Mouse (Mus musculus) embryonic stem cell, embryonic (primary cell): Measurements from ENCODE around the gene Rad54l.

Experiments used
- CTCF ChIA-PET, 4 experiments: fragments of 300-600 bp in 2 of 4; fragments of 350-600 bp in 2 of 4; sonication (Branson Sonifier 250); formaldehyde crosslinking; loops; one replicate each; lab custom pipeline; 2022; ENCODE audit warnings: inconsistent platforms in 2 of 4; lab: Charles Lee
- POLR2A ChIA-PET, 4 experiments: fragments of 300-600 bp in 2 of 4; fragments of 350-600 bp in 2 of 4; sonication (Branson Sonifier 250); formaldehyde crosslinking; loops; one replicate each; lab custom pipeline; 2022; ENCODE audit warnings: antibody characterized with exemption in 4 of 4, inconsistent platforms in 1 of 4; lab: Charles Lee

Rad54l gene

DNA sequence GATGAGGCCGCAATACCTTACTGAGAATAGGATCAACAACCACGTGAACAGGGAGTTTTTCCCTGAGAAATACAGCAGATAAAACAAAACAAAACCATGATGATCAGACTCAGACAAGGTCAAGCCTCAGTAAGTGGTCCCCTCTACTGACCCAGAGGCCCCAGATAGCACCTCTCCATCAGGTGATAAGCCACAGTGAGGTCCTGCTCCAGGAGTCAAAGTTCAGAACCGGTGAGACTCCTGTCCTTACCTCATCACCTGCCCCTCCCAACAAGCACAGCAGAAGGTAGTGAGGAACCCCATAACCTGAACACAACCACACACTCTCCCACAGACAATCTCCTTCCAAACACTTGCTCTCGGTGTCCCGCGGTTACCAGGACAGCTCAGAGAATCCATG, 12.8 kb downstream of the Rad54l start:
- POLR2A ChIA-PET: interaction anchor here in 3 of 4 experiments (0.5 to 1.6 kb wide), 5 partner anchors 9 to 57 kb away, joined by 3 to 6 read pairs (median 4); partner anchors contain the start of genes Nsun4 (in 1 of the 3), Pomgnt1 (in 1 of the 3) and Rad54l (in 1 of the 3)

DNA sequence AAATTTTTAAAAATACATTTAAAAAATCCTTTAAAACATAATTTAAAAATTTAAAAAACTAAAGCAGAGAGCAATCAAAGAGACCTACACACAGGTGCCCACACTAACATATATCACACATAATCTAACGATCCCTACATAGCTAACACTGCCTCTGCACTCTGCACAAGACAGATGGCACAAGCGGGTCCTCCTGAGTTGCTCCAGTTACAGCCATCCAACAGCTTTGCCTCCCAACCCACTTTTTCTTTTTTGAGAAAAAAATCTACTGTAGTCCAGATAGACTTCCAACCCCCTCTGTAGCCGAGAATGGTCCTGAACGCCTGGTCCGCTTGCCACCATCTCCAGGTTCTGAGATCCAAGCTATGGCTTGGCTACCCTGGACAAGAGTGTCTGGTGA, 18.2 kb downstream of the Rad54l start:
- POLR2A ChIA-PET: interaction anchor here in 2 of 4 experiments (1.8 to 4.0 kb wide), 5 partner anchors 17 to 26 kb away, joined by 5 to 26 read pairs (median 10); partner anchors contain the start of genes Pomgnt1 (in 1 of the 2) and Rad54l (in 1 of the 2)
- CTCF ChIA-PET: interaction anchor here in 1 of 4 experiments (0.7 kb wide), 1 partner anchor 71 kb away, joined by 3 read pairs; no protein-coding TSS in a partner anchor

More for the DNA sequence above, 12.8 kb downstream of the Rad54l start:
- CTCF ChIA-PET: no interaction called here

DNA sequence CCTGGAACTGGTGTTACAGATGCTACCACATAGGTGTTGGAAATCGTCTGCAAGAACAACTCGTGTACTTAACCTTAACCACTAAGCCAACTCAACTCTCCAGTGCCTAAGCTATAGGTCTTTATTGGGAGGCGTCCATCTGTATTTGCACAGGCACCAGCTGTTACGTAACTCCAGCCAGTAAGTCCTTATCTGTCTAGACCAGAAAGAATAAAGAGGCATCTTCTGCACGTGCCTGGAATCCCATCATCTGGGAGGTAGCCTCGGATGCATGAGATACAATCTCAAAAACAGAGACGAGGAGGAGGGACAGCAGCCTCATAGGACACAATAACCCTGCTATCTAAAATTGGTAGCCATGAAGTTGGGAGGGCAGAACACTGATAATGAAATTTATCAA, 22.5 kb downstream of the Rad54l start:
- CTCF ChIA-PET: no interaction called here
- POLR2A ChIA-PET: interaction anchor here in 3 of 4 experiments (0.8 to 3.6 kb wide), 11 partner anchors 9 to 49 kb away, joined by 3 to 14 read pairs (median 4); partner anchors contain the start of genes Lrrc41 (in 3 of the 3), Uqcrh (in 3 of the 3), Nsun4 (in 1 of the 3) and Pomgnt1 (in 1 of the 3)

DNA sequence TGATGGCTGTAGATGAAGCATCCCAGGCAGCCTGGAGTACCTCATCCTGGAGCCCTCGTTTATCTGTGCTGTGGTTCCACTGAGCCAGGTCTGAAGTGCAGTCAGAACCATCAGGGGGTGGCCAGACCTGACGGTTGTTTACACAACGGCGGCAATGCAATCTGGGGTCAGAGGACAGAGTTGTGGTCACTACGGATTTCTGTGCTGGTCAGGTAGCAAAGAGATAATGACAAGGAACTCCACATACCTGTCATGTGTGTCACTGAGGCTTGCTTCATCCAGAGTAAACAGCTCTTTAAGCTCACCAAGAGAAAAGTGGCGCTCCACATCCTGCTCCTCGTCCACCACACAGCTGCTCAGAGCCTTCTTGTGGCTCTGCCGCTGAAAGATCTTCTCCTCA, 26.3 kb downstream of the Rad54l start:
- POLR2A ChIA-PET: interaction anchor here in 2 of 4 experiments (1.7 to 3.3 kb wide), 3 partner anchors 8 to 22 kb away, joined by 4 to 20 read pairs (median 8); partner anchors contain the start of genes Lrrc41 (in 1 of the 2) and Uqcrh (in 1 of the 2)
- CTCF ChIA-PET: interaction anchor here in 1 of 4 experiments (0.5 kb wide), 1 partner anchor 80 kb away, joined by 3 read pairs; no protein-coding TSS in a partner anchor

DNA sequence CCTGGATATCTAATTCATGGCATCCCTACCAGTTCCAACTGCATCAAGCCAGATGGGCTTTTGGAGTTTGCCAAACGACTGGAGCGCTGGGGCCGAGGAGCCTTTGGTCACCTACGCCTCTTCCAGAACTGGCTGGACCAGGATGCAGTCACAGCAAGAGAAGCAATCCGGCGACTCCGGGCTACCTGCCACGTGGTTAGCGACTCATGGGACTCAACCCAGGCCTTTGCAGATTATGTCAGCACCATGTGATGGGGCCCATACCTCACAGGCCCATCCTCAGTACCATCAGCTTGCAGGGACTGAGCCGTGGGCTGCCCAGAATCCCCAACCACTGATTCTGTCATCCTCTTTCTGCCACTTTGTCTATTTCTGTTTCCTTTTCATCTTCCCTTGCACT, 27.2 kb downstream of the Rad54l start:
- ChIA-PET POLR2A (interaction anchor here in 2 of 4 experiments (0.5 to 1.9 kb wide), 4 partner anchors 7 to 22 kb away, joined by 3 to 4 read pairs (median 4); partner anchors contain the start of genes Lrrc41 (in 1 of the 2) and Uqcrh (in 1 of the 2)), CTCF (no interaction called here)

DNA sequence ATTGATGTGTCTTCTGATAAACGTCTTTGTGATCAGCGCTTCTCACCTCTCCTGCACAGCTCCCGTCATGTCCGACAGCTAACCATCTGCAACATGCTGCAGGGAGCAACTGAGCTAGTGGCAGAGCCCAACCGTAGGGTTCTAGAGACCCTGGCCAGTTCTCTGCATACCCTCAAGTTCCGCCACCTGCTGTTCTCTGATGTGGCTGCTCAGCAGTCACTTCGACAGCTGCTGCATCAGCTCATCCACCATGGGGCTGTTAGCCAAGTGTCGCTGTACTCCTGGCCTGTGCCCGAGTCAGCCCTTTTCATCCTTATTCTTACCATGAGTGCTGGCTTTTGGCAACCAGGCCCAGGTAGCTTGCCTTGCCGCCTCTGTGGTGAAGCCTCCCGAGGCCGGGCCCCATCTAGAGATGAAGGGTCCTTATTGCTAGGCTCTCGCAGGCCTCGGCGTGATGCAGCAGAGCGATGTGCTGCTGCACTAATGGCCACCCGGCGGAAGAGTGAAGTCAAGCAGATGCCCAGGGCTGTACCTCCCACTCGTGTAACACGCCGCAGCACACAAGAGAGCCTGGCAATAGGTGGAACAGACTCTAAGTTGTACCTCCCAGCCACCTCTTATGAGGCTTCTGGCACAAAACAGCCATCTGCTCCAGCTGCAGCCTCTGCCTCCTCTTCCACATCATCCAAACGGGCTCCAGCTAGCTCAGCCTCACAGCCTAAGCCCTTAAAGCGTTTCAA, 34.8 kb downstream of the Rad54l start:
- ChIA-PET CTCF (interaction anchor here in 2 of 4 experiments (0.6 to 1.3 kb wide), 4 partner anchors 14 to 541 kb away, joined by 3 read pairs; partner anchors contain the start of genes Lrrc41 (in 1 of the 2) and Uqcrh (in 1 of the 2)), POLR2A (interaction anchor here in 3 of 4 experiments (0.5 to 10.8 kb wide), 28 partner anchors 9 to 588 kb away, joined by 3 to 79 read pairs (median 6); partner anchors contain the start of genes Lrrc41 (in 3 of the 3), Nsun4 (in 3 of the 3), Uqcrh (in 3 of the 3) and Pomgnt1 (in 2 of the 3))

DNA sequence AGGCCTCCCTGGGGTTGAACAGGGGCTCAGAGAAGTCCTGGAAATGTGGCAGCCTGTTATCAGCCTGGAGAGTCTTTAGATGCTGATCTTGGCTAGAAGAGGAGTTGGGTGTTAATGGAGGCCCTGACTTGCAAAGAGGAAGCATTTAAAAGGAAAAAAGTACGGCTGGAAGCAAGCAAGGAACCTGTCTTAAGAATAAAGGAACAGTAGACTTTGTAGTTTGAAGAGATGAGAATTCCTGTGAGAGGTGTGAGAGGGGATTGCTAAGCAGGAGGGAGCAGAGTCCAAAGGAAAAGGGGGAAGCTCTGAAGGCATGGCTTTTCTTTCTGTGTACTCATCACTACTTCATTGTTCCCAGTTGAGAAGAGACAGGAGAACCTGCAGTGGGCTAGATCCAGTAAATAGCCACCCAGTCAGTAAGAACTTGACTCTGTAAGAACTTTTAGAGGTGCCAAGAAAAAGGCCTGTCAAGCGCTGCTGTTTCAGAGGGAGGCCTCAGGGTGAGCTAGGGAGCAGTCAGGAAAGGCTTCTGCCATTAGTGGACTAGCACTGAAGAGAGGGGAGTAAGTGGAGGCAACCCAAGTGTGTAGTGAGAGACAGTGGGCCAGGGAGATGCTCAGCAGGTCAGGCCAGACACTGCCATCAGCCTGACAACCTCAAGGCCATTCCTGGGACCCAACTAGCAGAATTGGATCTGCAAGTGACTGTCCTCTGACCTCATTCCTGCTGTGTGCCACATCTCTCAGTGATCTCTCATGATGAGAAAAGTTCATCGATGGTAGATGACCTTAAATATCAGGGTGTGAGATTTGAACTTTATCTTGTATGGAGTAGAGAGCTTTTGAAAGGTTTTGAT, 46.0 kb downstream of the Rad54l start:
- POLR2A ChIA-PET: interaction anchor here in 2 of 4 experiments (0.6 to 5.5 kb wide), 6 partner anchors 11 to 1509 kb away, joined by 3 to 72 read pairs (median 8); partner anchors contain the start of gene Nsun4 (in 2 of the 2)
- CTCF ChIA-PET: interaction anchor here in 1 of 4 experiments (0.9 kb wide), 1 partner anchor 93 kb away, joined by 10 read pairs; no protein-coding TSS in a partner anchor

DNA sequence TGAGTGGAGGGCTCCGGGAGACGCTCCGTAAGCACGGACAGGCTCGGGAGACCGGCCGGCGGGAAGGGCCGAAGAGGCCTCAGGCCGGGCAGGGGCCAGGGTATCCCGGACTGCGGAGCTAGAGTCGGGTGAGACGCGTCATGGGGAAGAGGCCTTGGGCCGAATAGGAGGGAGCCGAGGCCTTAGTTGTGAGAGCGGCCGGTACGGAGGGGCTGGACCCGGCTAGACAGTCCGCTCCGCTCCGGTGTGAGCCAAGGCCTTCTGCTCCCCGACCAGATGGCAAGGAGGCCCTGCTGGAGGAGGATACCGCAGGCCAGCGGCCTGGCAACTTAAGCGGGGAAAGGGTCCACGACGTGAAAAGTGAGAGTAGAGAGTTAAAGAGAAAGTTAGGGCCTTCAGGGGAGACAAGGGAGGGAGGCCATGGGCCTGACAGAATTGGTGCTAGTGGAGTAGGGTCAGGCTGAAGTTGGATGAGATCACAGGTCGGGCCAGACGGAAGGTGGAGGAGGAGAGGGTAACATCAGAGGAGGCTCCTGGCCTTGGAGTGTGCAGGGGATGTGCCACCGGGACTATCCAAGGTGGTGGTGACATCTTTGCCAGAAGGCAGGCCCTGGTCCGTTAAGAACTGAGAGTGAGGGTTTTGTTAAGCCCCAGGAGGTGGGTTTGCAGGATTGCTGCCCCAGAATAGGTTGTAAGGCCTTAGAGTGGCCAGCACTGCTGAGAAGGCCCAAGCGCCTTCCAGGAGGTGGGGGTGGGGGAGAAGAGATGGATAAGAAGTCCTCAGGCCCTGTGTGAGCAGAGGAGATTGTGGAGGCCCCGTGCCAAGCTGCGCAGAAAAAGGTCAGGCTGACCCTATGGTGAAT, 46.9 kb downstream of the Rad54l start:
- POLR2A ChIA-PET: interaction anchor here (0.8 to 5.5 kb wide), 25 partner anchors 8 to 609 kb away, joined by 3 to 79 read pairs (median 10); partner anchors contain the start of genes Nsun4 (in 3 of the 4), Pik3r3 (in 2 of the 4), Pomgnt1 (in 2 of the 4) and Rad54l (in 2 of the 4)

DNA sequence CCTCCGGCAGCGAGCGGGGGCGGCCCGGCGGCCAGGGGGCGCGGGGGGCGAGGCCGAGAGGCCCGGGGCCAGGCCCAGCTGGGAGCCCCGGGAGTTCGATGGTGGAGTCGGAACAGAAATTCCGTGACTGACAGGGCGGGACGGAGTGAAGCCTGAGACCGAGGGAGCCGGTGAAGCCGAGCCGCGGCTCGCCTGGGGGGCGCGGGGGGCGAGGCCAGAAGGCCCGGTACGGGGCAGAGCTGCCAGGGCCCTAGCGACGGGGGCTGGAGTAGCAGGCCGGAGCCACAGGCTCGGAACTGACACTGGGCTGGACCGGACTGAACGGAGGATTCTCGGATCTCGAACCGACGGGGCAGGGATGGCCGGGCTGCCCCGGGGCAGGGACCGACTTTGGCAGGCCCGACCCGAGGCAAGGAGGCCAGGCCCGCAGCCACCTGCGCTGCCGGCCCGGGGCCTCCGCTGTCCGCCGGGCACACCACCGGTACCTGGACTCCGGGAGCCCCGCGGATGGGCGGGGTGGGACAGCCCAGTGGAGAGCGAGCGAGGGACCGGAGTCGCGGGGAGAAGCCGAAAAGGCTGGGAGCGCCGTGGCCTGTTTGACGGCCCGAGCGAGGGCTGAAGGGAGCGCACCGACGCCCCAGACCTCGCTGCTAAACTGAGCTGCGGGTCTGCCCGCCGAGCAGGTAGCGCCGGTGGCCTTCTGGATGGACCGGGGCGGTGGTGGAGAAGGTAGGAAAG, 47.7 kb downstream of the Rad54l start:
- CTCF ChIA-PET: interaction anchor here in 2 of 4 experiments (0.6 to 3.0 kb wide), 8 partner anchors 10 to 638 kb away, joined by 3 to 11 read pairs (median 4); partner anchors contain the start of genes Nsun4 (in 1 of the 2), Pomgnt1 (in 1 of the 2) and Rad54l (in 1 of the 2)
- POLR2A ChIA-PET: interaction anchor here (0.5 to 5.5 kb wide), 61 partner anchors 8 to 1080 kb away, joined by 3 to 79 read pairs (median 5); partner anchors contain the start of genes Nsun4 (in 4 of the 4), Pomgnt1 (in 3 of the 4), Rad54l (in 3 of the 4) and Faah (in 2 of the 4)

More for the DNA sequence above, 46.9 kb downstream of the Rad54l start:
- CTCF ChIA-PET: interaction anchor here in 1 of 4 experiments (3.0 kb wide), 1 partner anchor 23 kb away, joined by 11 read pairs; the partner anchor contains the start of gene Nsun4

DNA sequence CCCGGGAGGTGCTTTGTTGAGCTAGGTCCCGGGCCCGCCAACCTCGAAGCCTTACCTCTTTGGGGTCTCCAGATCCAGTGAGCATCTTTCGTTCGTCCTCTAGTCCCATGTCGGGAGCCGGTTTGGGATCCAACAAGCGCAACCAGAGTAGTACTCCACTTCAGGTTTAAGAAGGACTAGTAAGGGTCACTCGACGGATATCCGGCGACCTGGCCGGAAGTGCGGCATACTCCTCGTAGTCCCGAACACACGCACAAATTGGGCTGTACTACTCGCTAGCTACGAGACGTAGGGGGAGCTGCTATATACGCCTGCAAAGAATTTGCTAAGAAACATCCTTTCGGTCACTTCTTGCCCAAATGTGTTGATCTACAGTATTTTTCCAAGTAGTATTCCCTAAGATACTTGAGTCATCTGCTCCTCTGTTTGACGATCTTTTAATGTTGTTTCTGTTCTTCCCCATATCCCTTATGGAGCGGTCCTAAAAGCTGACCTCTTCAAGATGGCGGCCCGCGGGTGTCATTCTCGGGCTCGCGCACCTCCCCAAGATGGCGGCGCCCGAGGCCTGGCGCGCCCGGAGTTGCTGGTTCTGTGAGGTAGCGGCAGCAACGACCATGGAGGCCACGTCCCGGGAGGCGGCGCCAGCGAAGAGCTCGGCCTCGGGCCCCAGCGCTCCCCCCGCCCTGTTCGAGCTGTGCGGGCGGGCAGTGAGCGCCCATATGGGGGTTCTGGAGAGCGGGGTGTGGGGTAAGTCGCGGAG, 48.4 kb downstream of the Rad54l start, which contains the start of the genes Uqcrh and Lrrc41:
Uqcrh (minus strand) TSS at position 211 of the 760 bp plus-strand sequence.
Lrrc41 (plus strand) TSS at position 409 of the 760 bp plus-strand sequence.
- CTCF ChIA-PET: interaction anchor here in 2 of 4 experiments (0.6 to 3.0 kb wide), 11 partner anchors 9 to 639 kb away, joined by 3 to 11 read pairs (median 3); partner anchors contain the start of genes Nsun4 (in 2 of the 2), Pomgnt1 (in 1 of the 2) and Rad54l (in 1 of the 2)
- POLR2A ChIA-PET: interaction anchor here (0.5 to 5.5 kb wide), 72 partner anchors 8 to 1081 kb away, joined by 3 to 79 read pairs (median 4); partner anchors contain the start of genes Nsun4 (in 4 of the 4), Pomgnt1 (in 3 of the 4), Rad54l (in 3 of the 4) and Faah (in 2 of the 4)

DNA sequence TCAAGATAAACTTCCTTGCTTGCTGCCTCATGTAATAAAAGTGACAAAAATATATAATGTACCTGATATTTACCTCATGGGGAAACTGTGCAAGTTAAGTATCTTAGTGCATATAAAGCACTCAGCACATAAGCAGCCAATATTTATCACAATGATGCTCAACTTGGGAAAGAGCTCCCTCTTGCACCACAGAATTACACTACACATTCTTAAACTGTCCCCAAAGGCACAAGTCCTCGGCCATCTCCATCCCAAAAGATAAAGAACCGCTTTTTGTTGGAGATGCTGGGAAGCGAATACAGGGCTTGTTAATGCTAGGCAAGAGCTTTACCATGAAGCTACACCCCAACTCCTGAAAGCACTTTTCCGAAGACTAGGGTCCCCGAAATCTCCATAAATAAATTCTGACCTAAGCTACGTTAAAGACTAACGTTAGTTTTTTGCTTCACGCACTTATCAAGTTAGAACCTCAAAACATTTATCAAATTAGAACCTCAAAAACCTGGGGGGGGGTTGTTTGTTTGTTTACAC, 49.3 kb downstream of the Rad54l start:
- ChIA-PET CTCF (interaction anchor here in 2 of 4 experiments (0.6 to 3.0 kb wide), 9 partner anchors 11 to 48 kb away, joined by 3 to 11 read pairs (median 3); partner anchors contain the start of gene Nsun4 (in 2 of the 2)), POLR2A (interaction anchor here (0.5 to 5.5 kb wide), 50 partner anchors 8 to 1082 kb away, joined by 3 to 79 read pairs (median 5); partner anchors contain the start of genes Nsun4 (in 4 of the 4), Pomgnt1 (in 3 of the 4), Rad54l (in 3 of the 4) and Atpaf1 (in 1 of the 4))

DNA sequence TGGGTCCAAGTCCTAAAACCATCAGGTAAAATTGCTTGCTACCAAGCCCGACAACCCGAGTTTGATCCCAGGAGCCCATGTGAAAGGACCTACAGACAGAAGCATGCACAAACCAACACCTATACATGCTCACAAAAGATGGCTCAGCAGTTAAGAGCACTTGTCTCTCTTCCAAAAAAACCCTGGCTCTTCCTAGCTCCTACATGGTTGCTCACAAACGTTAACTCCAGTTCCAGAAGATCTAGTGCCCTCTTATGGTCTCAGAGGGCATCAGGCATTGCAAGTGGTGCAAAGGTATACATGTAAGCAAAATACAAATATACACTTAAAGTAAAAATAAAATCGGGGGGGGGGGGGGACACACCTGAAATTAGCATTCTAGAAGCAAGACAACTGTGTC, 50.3 kb downstream of the Rad54l start:
- POLR2A ChIA-PET: interaction anchor here in 2 of 4 experiments (1.7 to 4.1 kb wide), 6 partner anchors 9 to 49 kb away, joined by 9 to 47 read pairs (median 19); partner anchors contain the start of genes Nsun4 (in 2 of the 2), Pomgnt1 (in 1 of the 2) and Rad54l (in 1 of the 2)
- CTCF ChIA-PET: interaction anchor here in 3 of 4 experiments (0.6 to 0.7 kb wide), 4 partner anchors 8 to 1812 kb away, joined by 3 to 4 read pairs (median 3); no protein-coding TSS in a partner anchor

DNA sequence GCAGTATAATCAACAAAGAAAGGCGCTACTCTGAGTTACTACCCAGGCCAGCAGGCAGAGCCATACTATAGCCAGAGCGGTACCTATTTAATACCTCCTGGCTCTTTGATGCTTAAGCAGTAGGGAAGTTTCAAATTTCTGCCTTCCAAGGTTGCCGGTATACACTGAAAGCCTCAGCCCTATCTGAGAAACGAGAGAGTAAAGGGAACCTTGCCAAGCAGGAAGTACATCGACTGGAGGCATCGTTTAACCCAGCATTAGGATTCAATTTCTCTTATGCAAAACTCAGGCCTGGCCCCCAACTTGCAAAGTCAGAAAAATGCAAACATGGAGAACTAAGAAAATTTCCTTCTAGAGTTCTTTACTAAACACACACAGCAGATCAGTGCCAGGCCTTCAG, 53.4 kb downstream of the Rad54l start:
- CTCF ChIA-PET: interaction anchor here in 3 of 4 experiments (0.6 to 0.7 kb wide), 3 partner anchors 64 to 167 kb away, joined by 3 to 12 read pairs (median 5); no protein-coding TSS in a partner anchor
- POLR2A ChIA-PET: interaction anchor here in 3 of 4 experiments (0.6 to 3.2 kb wide), 9 partner anchors 10 to 19 kb away, joined by 3 to 13 read pairs (median 5); partner anchors contain the start of gene Nsun4 (in 2 of the 3)
